Mouse (Mus musculus) granulocyte monocyte progenitor cell, adult 5-6 weeks (primary cell): Measurements from ENCODE around the gene Sit1. TPM values are rescaled to one million over a fixed set of nuclear protein-coding genes. Genes with fewer than 3 reads are reported as not detected.

Experiments used
- ATAC-seq: replicated peaks from 2 replicates; pipeline ENCODE4 v1.8.0; 2016; ENCODE audit warnings: mild to moderate bottlenecking, moderate TSS enrichment, inconsistent platforms; ENCODE audit not compliant: poor library complexity, severe bottlenecking
- total RNA-seq, 2 experiments: library from RNA; stranded (forward) in 1 of 2; stranded (reverse) in 1 of 2; fragments of 200-712, 200-1000 nt in 1 of 2; fragments of >200 nt in 1 of 2; fragmentation: Nextera tagmentation in 1 of 2; gene quantifications; 2 replicates each; pipeline ENCODE4 v1.2.3; 2014 to 2017

Sit1 gene
- total RNA-seq, 2 experiments from 2014 or later, result not detected

DNA sequence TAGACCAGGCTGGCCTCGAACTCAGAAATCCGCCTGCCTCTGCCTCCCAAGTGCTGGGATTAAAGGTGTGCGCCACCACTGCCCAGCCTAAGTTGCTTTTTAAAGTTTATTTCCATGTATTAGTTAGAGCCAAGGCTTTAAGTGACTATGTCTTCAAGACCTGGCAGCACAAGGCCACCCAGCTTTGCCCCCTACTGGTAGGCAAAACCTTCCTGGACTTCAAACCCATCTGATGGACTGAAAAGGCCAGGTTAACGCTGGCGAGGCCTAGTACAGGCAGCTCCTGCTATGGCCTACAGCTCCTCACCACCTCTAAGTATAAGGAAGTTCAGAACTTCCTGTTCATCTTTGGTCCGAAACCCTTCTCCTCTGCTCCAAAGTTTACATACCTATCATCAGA lies 6.9 kb downstream of the Sit1 start:
- 0 out of 2 replicates have a peak, but pooled peaks have one; percentile 5 for ATAC-seq

DNA sequence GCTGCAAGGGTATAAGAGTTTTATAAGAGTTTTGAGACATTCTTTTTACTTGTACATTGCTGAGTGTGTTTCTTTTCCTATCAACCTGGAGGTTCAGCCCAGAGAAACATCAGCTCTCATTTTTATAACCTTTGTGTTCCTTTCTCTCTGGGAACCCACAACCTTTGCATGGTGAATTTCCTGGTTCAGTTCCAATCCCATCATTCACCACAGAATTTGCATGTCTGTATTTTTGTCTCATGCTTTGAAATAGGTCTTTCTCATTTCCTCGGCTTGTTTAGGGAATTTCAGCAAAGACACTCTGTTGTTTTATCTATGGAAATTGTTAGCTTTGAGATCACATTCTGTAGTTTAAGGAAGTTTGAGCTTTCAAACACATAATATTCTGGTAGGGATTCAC lies 9.9 kb downstream of the Sit1 start:
- no peak for ATAC-seq

DNA sequence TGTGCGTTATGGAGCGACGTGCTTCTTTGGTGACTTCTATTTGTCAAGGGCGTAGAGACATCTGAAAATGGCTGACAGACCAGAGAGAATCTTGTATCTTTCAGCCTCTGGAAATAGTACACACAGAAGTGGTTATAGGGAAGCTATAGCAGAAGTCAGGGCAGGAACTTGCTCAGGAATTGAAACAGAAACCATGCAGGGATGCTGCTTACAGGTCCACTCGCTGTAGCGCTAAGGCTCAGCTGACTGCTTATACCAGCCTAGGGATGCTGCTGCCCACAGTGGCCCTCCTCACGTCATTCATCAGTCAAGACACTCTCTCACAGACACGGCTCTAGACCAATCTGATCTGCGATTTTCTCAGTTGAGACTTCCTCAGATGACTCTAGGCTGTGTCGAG lies 13.2 kb downstream of the Sit1 start:
- ATAC-seq, result peak; percentile 58

DNA sequence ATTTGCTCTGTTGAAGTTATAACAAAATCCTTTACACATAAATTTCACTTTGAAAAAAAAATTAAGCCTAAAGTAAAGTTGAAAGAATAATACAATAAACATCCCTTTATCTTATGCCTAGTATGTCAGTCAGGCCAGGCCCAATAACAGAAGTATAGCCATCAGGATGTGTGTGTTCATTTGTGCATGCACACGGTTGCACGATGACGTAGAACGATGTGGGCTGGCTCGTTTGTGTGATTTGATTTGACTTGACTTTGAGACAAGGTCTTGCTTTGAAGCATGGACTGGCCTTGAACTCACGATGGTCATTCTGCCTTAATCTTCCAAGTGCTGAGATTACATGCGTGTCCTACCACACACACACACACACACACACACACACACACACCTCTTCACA lies 16.7 kb downstream of the Sit1 start:
- ATAC-seq, result no peak

DNA sequence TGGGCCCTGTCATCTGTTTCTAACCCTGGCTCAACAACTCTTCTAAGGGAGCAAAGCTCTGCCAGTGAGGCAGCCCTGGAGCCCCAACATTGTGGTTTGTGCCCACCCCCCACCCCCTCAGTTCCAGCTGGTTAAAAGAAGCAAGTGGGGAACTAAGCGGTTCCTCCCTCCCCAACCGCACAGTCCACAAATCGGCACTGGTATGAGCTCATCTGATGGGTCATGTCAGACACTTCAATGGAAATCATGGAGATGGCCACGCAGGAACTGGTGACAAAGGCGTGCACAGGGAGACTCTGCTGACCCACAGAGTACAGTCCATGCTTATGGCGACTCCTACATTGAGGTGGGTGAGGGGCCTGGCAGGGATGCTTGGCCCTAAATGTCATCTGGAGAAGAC lies 17.6 kb downstream of the Sit1 start:
- peak; percentile 89 for ATAC-seq

DNA sequence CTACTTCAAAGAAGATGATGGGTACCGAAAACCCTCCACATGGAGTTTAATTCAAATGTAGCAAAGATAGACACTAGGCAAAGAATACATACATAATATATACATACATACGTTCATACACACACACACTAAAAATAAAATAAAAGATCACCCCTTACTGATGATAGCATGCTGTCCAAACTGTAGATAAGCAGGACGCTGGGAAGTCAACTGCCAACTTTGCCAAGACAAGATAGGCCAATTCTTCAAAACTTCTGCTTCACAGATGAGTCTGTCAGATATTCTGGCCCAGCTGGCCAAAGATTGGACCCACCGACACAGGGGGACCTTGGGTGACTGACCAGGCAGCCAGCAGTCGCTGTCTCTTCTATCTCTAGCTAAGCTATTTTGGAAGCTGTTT lies 20.4 kb downstream of the Sit1 start:
- ATAC-seq, result no peak

DNA sequence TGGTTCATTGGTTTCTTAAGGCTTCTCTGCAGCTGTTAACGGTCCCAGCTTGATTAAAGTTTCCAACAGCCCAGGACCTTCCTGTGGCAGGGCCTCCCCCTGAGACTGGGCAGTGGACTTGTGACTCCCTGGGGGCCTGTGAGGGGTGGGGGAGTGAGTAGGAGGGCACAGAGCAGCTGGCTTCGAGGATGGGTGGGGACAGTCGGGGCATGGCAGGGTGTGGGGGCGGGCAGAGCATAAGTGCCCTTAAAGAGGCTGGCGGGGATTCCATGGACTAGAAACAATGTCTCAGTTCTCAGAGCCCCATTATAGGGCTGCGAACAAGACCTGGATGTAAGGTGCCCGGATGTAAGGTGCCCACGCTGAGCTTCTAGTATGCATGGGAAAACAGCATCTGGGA lies 26.4 kb downstream of the Sit1 start:
- peak; percentile 17; the same call in 1 of the 2 replicates for ATAC-seq

DNA sequence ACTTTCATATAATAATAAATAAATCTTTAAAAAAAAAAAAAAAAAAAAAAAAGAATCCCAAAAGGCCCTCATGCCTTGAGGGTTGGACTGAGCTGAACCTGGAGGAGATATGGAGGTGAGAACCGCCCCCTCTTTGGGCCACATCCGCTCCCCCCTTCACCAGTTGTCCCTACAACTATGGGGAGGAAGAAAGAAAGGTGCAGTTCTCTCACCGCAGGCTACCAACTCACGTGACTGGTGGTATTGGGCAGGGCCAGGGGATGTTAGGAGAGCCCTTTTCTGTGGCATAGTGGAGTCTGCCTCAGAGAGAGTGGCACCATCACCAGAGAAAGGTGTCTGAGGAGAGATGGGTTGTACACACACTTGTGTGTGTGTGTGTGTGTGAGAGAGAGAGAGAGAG lies 27.1 kb downstream of the Sit1 start:
- ATAC-seq, result peak; percentile 33

DNA sequence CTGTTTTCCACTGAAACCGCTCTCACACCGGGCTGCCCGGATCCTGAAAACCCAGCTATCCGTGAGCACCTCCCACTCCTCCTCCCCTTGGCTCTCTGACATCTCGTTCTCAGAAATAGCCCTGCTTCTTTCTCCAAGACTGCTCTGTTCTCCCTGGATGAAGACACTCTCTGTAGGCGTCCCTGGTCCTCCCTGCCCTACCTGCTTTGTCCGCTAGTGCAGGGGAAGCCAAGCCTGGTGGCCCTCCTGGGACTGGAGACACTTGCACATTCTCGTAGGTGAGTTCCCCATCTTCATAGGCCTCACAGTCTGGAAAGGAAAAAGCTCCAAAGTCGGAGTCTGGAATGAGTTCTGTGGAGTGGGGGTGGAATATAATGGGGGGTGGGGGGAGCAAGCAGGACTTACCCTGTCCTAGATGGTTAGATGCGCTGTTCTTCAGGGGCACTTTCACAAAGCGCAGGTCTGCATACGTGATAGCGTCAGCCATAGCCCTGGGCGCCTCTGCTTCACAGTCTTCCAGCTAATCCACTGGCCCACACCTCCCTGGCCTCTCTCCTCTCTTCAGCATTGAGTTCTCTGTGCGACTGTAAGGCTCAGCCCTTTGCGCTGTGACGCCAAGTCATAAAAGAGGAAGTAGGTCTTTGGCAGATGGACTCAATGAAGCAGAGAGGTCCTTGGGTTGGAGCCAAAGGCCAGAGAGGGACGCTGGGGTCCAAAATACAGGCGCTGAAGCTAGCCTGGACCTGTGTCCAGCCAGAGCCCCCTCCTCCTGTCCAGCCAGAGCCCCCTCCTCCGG lies 29.3 kb downstream of the Sit1 start, which contains the start of gene Cd72:
Cd72 (minus strand) TSS at position 588 of the 796 bp plus-strand sequence.
- peak; percentile 72 for ATAC-seq

DNA sequence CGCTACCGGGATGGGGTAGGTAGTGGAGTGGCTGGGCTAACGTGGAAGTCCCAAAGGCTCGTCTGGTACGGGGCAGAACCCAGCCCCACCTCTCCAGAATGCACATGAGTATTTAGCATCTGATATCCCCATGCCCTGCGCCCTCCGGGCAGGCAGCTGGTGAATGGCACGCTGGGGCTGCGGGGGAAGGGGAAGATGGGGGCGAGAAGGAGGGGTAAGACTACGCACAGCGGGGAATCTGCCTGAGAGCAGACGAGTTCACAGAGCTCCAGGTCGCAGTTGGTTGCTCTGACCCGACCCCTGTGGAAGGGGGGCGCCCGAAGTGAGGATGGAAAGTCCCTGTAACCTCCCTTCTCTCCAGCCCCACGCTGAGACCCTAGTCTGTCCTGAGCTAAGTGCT lies 30.1 kb downstream of the Sit1 start:
- ATAC-seq, result no peak

DNA sequence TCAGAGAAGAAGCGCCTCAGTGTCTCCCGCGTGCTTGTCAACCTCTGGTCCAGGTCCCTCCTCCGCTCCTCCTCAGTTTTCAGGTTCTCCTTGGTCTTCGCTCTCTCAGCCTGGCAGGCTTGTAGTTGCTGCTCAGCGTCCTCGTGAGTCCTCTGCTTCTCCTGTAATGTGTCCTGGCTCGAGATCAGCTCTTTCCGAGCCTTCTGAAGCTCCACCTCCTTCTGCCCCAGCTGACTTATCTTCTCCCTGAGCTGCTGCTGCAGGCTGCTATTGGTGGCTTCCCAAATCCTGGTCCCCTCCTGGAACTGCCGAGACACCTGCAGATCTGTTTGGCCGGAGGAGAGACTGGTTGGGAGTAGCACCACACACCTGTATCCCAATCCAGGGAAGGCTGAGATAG lies 31.2 kb downstream of the Sit1 start:
- no peak for ATAC-seq

DNA sequence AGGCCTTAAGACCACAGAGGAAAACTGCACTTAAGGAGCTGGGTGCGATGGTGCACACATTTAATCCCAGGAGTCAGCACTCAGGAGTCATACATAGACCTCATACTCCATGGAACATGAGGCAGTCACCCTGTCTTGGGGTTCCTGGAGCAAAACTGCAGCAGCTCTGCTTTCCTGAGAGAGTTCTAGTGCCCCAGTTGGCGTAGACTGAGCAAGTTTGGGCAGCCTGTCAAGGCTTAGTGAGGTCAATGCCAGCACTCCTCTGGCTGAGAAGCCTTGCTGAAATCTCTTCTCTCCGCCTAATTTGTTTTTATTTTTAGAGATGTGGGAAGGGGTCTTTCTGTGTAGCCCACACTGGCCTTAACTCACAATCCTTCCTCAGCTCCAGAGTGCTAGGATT lies 35.0 kb downstream of the Sit1 start:
- no peak for ATAC-seq

DNA sequence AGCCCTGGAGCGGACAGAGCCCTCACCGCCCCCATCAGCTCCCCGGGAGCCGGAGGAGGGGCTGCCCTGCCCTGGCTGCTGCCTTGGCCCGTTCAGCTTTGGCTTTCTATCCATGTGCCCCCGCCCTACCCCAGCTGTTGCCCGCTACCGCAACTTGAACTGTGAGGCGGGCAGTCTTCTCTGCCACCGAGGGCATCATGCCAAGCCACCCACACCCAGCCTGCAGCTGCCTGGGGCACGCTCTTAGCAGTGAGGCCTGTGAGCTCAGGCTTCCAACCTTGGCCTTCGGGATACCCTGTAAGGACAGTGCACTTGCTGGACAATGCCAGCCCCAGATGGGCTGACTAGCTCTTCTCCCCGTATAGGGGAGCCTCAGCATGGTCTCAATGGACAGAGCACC lies 36.3 kb downstream of the Sit1 start:
- ATAC-seq, result no peak

DNA sequence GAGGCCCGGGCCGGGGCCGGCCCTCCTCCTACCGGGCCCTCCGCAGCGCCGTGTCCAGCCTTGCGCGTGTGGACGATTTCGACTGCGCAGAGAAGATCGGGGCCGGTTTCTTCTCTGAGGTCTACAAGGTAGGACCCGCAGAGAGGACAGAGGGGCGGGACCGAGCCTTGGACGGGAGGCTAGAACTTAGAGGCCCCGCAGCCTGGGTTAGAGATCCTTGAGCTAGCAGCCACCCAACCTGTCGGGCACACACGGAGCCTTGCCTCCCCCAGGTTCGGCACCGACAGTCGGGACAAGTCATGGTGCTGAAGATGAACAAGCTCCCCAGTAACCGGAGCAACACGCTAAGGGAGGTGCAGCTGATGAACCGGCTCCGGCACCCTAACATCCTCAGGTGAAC lies 40.0 kb downstream of the Sit1 start:
- no peak for ATAC-seq

DNA sequence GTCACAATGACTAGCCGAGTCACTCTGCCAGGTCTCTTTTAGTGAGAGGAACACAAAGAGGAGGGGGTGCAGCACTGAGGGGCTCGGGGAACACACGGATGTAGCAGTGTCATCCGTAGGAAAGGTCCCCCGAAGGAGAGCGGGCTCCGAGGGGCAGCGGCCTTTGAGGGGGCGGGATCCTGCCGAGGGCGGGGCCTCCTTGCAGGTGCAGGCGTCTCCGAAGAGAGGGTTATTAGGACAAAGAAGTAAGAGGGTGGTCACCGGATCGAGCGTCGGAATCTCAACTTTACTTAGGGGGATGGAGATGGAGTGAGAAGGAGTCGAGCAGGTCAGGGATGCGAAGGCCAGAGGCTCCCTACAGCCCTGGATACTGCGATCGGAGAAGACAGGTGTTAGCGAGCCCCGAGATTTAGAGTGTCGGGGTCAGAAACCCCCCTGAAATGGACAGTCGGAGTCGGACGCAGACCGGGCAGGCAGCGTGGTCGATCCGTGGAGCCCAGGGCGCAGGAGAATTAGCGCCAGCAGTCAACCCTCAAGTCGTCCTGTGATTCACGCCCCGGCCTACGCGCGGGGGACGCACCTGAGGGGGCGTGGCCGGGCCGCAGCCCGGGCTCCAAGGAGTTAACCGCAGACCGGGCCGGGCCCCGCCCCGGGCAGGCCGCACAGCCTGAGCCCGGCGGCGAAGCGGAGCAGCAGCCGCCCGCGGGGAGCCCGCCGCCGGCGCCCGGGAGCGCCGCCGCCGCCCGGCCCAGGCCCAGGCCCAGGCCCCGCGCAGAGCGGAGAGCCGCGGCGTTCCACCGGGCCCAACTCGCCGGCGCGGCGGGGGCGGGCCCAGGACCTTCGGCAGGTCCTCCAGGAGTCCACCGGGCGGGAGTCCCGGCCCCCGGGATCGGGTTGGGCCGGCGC lies 40.8 kb downstream of the Sit1 start:
- peak; percentile 26 for ATAC-seq

DNA sequence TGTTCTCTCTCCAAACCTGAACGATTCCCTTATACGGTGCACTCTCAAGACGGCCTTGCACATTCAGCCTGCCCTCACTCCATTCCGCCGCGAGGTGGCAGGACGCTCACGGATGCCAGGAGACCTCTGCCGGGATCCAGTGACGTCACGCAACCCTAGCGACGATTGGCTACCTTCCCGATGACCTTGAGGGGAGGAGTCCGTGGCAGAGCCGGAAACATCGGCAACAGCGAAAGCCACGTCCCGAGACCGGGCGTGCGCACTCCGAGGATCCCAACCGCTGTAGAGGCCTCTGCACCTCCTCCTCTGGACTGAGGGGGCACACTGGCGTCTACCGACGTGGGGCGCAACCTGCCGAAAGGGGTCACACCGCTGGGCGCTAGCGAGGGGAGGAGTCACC lies 41.5 kb downstream of the Sit1 start:
- ATAC-seq, result peak; percentile 94

DNA sequence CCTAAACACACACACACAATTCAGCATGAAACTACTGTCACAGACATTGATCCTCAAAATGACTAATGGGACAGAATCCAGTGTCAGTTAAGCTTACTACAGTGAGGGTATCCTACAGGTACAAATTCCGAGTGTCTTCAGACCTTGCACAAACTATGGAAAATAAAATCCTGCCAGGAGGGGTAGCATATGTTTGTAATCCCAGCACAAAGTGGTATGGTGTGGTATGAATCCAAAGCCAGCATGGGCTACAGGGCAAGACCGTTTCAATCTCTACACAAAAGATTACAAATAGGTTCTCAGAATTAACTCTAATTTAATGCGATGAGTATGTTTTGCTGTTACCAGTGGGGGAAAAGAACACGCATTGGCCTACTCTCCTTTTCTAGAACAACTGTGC lies 41.9 kb downstream of the Sit1 start, which contains the start of gene Tesk1:
Tesk1 (plus strand) TSS at position 301 of the 400 bp plus-strand sequence.
- no peak for ATAC-seq

DNA sequence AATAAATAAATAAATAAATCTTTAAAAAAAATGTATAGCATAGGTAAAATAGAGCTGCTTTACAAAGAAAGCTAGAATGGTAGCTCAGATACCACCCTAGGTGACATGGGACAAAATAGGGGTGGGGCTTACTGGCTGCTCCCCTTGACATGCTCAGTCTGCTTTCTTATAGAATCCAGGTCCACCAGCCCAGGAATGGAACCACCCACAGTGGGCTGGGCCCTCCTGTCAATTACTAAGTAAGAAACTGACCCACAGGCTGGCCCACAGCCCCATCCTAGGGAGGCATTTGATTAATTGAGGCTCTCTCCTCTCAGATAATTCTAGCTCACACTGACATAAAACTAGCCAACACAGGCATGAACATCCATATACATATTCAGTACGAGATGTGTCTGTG lies 50.7 kb downstream of the Sit1 start:
- no peak for ATAC-seq
